Mouse (Mus musculus): ENCODE measurements at regions not wholly inside any gene's neighbourhood (a gene's known extent, or its start where the extent isn't known, plus 50 kb on each side); places are given as distances from the start of the nearest gene placed in this dataset.

DNA sequence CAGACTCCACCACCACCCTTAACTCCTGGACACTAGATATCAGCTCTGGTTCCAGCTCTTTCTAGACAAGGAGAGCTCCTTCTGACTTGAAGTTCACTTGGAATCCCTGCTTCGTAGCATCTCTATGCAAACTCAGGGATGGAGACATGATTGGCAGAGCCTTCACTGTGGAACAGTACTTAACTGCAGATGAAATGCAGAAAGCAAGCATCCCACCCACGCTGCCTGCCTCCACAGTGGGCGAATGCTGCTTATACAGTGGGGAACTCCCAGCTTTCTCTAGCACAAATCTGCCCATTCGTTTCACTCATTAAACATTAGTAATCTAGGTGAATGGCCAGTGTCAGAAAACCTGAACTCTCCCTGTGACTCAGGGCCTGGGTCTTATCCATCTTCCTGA is 92.0 kb upstream of the Coch start:
- Histone ChIP-seq H3K27me3 (ENCODE audit: insufficient read depth, low read length) (no peaks in the 10 kb centered on the region), H3K9ac (no peak overlapping the region), H3K4me1 (ENCODE audit: insufficient read depth) (no peaks in the 10 kb centered on the region), H3K9me3 (ENCODE audit: low read length) (no peaks in the 10 kb centered on the region), H3K4me3 (ENCODE audit: low read depth, low read length) (no peak overlapping the region), H3K4me2 (ENCODE audit: low read depth) (no peak overlapping the region), H3K36me3 (ENCODE audit: insufficient read depth) (no peaks in the 10 kb centered on the region), H3K27ac (ENCODE audit: low read depth, low read length) (no peak overlapping the region)
- no peak for TF ChIP-seq CTCF (IDR thresholded peaks at IDR 0.05; ENCODE audit: low read depth)
- WGBS = 85% methylated on average over 4 of the region's 4 CpGs
- no peak for DNase-seq
- no peak for ATAC-seq

DNA sequence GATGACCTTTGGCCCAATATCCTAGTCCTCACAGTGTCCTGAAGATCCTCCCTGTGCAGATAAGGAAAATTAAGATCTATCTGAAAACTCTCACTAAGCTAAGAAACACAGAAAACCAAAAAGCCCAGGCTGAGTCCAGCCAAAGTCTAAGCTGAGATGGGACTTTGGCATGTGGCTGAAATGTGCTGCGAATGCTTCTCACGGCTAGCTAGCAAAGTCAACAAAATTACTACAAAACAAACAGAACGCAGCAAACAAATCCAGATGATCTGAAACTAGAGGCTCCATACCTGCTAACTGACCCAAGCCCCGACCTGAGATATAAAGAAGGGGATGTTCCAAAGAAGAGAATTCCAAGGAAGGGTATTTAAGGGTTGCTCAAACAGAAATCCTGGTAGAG is 90.4 kb upstream of the Coch start:
- no peak for ATAC-seq
- Histone ChIP-seq H3K4me1 (ENCODE audit: insufficient read depth) (no peaks in the 10 kb centered on the region), H3K9ac (no peak overlapping the region), H3K9me3 (ENCODE audit: low read length) (no peaks in the 10 kb centered on the region), H3K4me3 (ENCODE audit: low read depth, low read length) (no peak overlapping the region), H3K4me2 (ENCODE audit: low read depth) (no peak overlapping the region), H3K36me3 (ENCODE audit: insufficient read depth) (no peaks in the 10 kb centered on the region), H3K27ac (ENCODE audit: low read depth, low read length) (no peak overlapping the region), H3K27me3 (ENCODE audit: insufficient read depth, low read length) (no peaks in the 10 kb centered on the region)
- DNase-seq = no peak
- 90% methylated on average over 4 of the region's 4 CpGs for WGBS
- TF ChIP-seq CTCF (IDR thresholded peaks at IDR 0.05; ENCODE audit: low read depth) = no peak

DNA sequence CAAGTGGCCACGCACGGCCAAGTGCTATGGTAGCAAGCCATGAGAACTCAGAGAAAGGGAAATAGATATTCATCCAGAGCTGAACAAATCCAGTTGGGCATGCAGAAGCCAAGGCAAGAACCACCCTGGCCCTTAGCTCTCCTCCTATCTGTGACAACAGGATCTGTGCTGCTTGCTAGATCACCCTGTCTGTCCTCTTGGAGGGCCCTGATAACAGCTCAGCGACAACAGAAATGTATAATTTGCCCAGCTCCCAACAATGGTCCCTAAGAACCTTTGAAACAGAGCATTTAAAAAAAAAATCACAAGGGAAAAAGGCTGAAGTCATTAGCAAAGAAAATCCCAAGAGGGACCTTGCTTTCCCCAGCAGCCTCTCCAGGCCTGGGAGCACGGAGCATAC is 89.4 kb upstream of the Coch start:
- Histone ChIP-seq H3K36me3 (ENCODE audit: insufficient read depth) (no peaks in the 10 kb centered on the region), H3K27me3 (ENCODE audit: insufficient read depth, low read length) (no peaks in the 10 kb centered on the region), H3K4me3 (ENCODE audit: low read depth, low read length) (no peak overlapping the region), H3K4me1 (ENCODE audit: insufficient read depth) (no peaks in the 10 kb centered on the region), H3K4me2 (ENCODE audit: low read depth) (no peak overlapping the region), H3K27ac (ENCODE audit: low read depth, low read length) (no peak overlapping the region), H3K9ac (no peak overlapping the region), H3K9me3 (ENCODE audit: low read length) (no peaks in the 10 kb centered on the region)
- no peak for ATAC-seq
- 87% methylated on average over 4 of the region's 4 CpGs for WGBS
- no peak for TF ChIP-seq CTCF (IDR thresholded peaks at IDR 0.05; ENCODE audit: low read depth)
- DNase-seq = no peak

DNA sequence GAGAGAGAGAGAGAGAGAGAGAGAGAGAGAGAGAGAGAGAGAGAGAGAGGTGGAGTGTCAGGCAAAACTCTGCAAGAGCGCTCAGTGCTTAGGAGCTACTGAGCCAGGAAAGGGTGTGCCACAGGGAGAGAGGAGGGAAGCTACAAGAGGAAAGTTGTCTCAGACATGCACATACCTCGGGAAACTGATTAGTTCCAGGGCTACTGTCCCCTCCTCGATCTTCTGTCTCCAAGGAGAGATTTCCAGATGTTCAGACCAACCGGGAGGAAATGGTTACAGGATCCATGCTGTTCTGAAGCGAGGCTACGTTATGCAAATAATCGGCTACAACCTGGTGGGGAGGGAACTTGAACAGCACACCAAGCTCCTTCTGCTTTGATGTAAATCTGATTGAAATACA is 88.6 kb upstream of the Coch start:
- Histone ChIP-seq H3K4me2 (ENCODE audit: low read depth) (no peak overlapping the region), H3K27me3 (ENCODE audit: insufficient read depth, low read length) (no peaks in the 10 kb centered on the region), H3K27ac (ENCODE audit: low read depth, low read length) (no peak overlapping the region), H3K9me3 (ENCODE audit: low read length) (no peaks in the 10 kb centered on the region), H3K36me3 (ENCODE audit: insufficient read depth) (no peaks in the 10 kb centered on the region), H3K4me1 (ENCODE audit: insufficient read depth) (no peaks in the 10 kb centered on the region), H3K9ac (no peak overlapping the region), H3K4me3 (ENCODE audit: low read depth, low read length) (no peak overlapping the region)
- 36% methylated on average over 7 of the region's 7 CpGs for WGBS
- no peak for DNase-seq
- ATAC-seq = no peak
- no peak for TF ChIP-seq CTCF (IDR thresholded peaks at IDR 0.05; ENCODE audit: low read depth)

DNA sequence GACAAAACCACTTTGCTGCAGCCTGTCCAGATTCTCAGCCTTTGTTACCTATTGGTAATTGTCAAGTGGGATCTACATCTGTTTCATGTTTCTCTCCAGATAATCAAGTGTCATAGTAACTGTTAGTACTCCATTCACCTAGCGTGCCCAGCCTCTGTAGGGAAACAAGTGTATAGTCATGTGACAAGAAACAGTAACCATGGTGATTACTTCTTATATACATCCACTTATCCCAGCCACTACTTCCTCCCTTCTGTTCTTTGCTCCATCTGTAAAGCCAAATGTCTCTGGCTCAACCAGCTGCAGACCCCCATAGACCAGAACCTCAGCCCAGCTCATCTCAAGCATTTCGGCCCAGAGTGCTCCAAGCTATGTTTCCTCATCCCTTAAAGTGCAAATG is 83.1 kb upstream of the Coch start:
- peak; percentile 58; the same call in 1 of the 2 replicates for ATAC-seq
- no peak overlapping the region for H3K27ac ChIP-seq (ENCODE audit: low read depth, low read length)
- no peak for DNase-seq
- H3K36me3 ChIP-seq (ENCODE audit: insufficient read depth) = no peaks in the 10 kb centered on the region
- TF ChIP-seq CTCF (IDR thresholded peaks at IDR 0.05; ENCODE audit: low read depth) = no peak
- no peaks in the 10 kb centered on the region for H3K9me3 ChIP-seq (ENCODE audit: low read length)
- 73% methylated on average over 2 of the region's 2 CpGs for WGBS
- H3K4me3 ChIP-seq (ENCODE audit: low read depth, low read length) = no peak overlapping the region
- H3K27me3 ChIP-seq (ENCODE audit: insufficient read depth, low read length) = no peaks in the 10 kb centered on the region
- H3K4me2 ChIP-seq (ENCODE audit: low read depth) = no peak overlapping the region
- H3K4me1 ChIP-seq (ENCODE audit: insufficient read depth) = no peaks in the 10 kb centered on the region
- H3K9ac ChIP-seq = no peak overlapping the region

DNA sequence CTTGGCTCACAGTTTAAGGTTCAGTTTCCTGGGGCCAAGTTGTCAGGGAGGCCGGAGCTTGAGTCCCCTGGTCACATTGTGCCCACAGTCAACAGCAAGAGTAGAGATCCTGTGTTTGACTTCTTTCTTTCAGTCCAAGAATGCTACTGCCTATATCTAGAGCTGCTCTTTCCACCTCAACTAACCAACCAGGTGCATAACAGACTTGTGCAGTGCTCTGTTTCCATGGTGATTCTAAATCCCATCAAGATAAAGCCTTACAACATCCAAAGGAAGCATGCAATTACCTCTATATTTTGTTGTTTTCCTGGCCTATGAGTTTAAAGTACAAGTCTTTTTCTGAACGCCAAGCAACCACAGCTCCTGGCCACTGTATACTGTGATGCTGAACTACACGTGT is 76.4 kb upstream of the Coch start:
- TF ChIP-seq CTCF (IDR thresholded peaks at IDR 0.05; ENCODE audit: low read depth) = no peak
- H3K9ac ChIP-seq = no peak overlapping the region
- peak; percentile 54; the same call in 1 of the 2 replicates for ATAC-seq
- H3K4me1 ChIP-seq (ENCODE audit: insufficient read depth) = no peaks in the 10 kb centered on the region
- DNase-seq = peak; percentile 5
- H3K36me3 ChIP-seq (ENCODE audit: insufficient read depth) = no peaks in the 10 kb centered on the region
- H3K4me3 ChIP-seq (ENCODE audit: low read depth, low read length) = no peak overlapping the region
- H3K27me3 ChIP-seq (ENCODE audit: insufficient read depth, low read length) = no peaks in the 10 kb centered on the region
- no peaks in the 10 kb centered on the region for H3K9me3 ChIP-seq (ENCODE audit: low read length)
- 83% methylated on average over 3 of the region's 3 CpGs for whole genome bisulfite sequencing
- H3K4me2 ChIP-seq (ENCODE audit: low read depth) = no peak overlapping the region
- H3K27ac ChIP-seq (ENCODE audit: low read depth, low read length) = no peak overlapping the region

GRCm38 (mm10) chr12:51521610-51522120 is 71.5 kb upstream of the Coch start:
- Histone ChIP-seq H3K4me2 (ENCODE audit: low read depth) (no peak overlapping the region), H3K36me3 (ENCODE audit: insufficient read depth) (no peaks in the 10 kb centered on the region), H3K9ac (no peak overlapping the region), H3K4me3 (ENCODE audit: low read depth, low read length) (no peak overlapping the region), H3K9me3 (ENCODE audit: low read length) (no peaks in the 10 kb centered on the region), H3K27me3 (ENCODE audit: insufficient read depth, low read length) (no peaks in the 10 kb centered on the region), H3K4me1 (ENCODE audit: insufficient read depth) (no peaks in the 10 kb centered on the region), H3K27ac (ENCODE audit: low read depth, low read length) (no peak overlapping the region)
- WGBS = 77% methylated on average over 2 of the region's 2 CpGs
- DNase-seq (no peak), ATAC-seq (no peak)
- TF ChIP-seq CTCF (IDR thresholded peaks at IDR 0.05; ENCODE audit: low read depth) = no peak

GRCm38 (mm10) chr12:51523866-51524265 is 69.3 kb upstream of the Coch start:
- no peak for TF ChIP-seq CTCF (IDR thresholded peaks at IDR 0.05; ENCODE audit: low read depth)
- ATAC-seq = no peak
- WGBS = 86% methylated on average over 4 of the region's 4 CpGs
- no peak overlapping the region for H3K4me3 ChIP-seq (ENCODE audit: low read depth, low read length)
- no peak overlapping the region for H3K27ac ChIP-seq (ENCODE audit: low read depth, low read length)
- no peak for DNase-seq
- no peaks in the 10 kb centered on the region for H3K27me3 ChIP-seq (ENCODE audit: insufficient read depth, low read length)
- no peak overlapping the region for H3K9ac ChIP-seq
- no peaks in the 10 kb centered on the region for H3K4me1 ChIP-seq (ENCODE audit: insufficient read depth)
- no peaks in the 10 kb centered on the region for H3K36me3 ChIP-seq (ENCODE audit: insufficient read depth)
- no peaks in the 10 kb centered on the region for H3K9me3 ChIP-seq (ENCODE audit: low read length)
- no peak overlapping the region for H3K4me2 ChIP-seq (ENCODE audit: low read depth)
